Mouse (Mus musculus): ENCODE data around the gene Braf.

DNA sequence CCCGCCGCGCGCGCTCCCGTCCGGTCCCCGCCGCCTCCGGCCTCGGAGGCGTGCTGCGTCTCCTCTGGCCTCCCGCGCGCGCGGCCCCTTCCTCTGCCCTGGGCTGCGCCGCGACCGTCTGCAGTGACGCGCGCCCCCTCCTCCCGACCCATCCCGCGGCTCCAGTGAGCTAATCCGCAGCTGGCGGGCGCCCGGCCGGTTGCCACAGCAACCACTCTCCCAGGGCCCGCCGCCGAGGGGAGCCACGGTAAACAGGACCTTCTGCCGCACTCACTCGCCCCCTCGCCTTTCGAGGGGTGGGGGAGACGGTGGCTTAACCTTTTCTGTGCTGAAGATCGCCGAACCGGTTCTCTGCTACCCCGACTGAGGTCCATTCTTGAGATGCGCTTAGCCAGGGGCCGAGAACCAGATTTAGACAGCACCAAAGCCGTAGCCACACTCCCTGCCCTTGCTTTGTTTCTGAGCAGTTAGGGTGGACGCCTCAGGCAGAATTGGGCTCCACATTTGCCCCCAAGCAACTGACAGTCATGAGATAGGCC, 167.5 kb downstream of the Braf start, which contains the start of gene Dennd2a:
- no peak for TF ChIP-seq MAFK (IDR thresholded peaks at IDR 0.05; ENCODE audit: insufficient read depth, low read depth, low read length)
- TF ChIP-seq CHD2 (IDR thresholded peaks at IDR 0.05; ENCODE audit: low read depth, low read length), result no peak
- no peak for TF ChIP-seq HCFC1 (IDR thresholded peaks at IDR 0.05; ENCODE audit: borderline replicate concordance, insufficient read depth, low read length)
- no peak for TF ChIP-seq ZC3H11A (IDR thresholded peaks at IDR 0.05; ENCODE audit: borderline replicate concordance, low read depth, low read length)
- no peak for TF ChIP-seq ZNF384 (IDR thresholded peaks at IDR 0.05; ENCODE audit: low read depth, low read length)

All from ES-E14 (cell line).